Mouse (Mus musculus): ENCODE results near the gene Rgs17.

DNA sequence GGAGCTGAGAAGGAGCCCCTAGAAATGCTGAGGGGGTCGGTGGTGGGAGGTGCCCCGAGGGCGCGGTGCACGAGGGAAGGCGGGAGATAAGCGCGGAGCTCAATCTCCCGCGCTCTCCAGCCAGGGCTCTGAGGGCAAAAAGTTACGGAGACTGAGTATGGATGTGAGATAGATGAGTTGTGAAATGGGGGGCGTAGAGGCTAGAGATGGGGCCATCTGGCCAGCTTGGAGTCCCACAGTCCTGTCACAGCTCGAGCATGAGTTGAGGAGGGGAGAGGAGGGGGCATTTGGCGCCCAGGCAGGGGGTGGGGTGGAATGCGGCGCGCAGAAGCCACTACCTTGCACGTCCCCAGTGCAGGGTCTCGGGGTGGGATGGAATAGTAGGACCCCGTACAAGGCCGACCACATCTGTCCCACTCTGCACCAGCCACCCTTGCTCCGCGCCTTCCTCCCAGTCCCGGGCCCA is 117.5 kb downstream of the Rgs17 start:
- TF ChIP-seq EP300 (IDR thresholded peaks at IDR 0.05; ENCODE audit: insufficient read depth, low read depth, low read length) (no peak), POLR2A (IDR thresholded peaks at IDR 0.05; ENCODE audit: insufficient read depth, low read depth, low read length) (no peak)

All from heart, adult 2 months (tissue).